Mouse (Mus musculus): ENCODE measurements at regions not wholly inside any gene's neighbourhood (a gene's known extent, or its start where the extent isn't known, plus 50 kb on each side); places are given as distances from the start of the nearest gene placed in this dataset.

- no peak overlapping the region for H3K4me3 ChIP-seq (ENCODE audit: extremely low read depth, insufficient read depth, insufficient read length)
- no peaks in the 10 kb centered on the region for H3K27me3 ChIP-seq (ENCODE audit: control insufficient read depth, insufficient read depth, low read length)
- no peaks in the 10 kb centered on the region for H3K36me3 ChIP-seq (ENCODE audit: control insufficient read depth, insufficient read depth, low read length)
- H3K4me1 ChIP-seq (ENCODE audit: control insufficient read depth, insufficient read depth, insufficient read length) = no peaks in the 10 kb centered on the region
- TF ChIP-seq CTCF (IDR thresholded peaks at IDR 0.05; ENCODE audit: extremely low read depth, insufficient read depth, insufficient read length, insufficient replicate concordance) (no peak), POLR2A (IDR thresholded peaks at IDR 0.05; ENCODE audit: low read depth, low read length) (no peak)
- 63% methylated on average over 5 of the region's 5 CpGs for WGBS
- DNase-seq (ENCODE audit: low read depth in 1 of 2, low spot score in 2 of 2) = no peak
- no peak overlapping the region for H3K27ac ChIP-seq (ENCODE audit: insufficient read depth, low read length)
Observed at GRCm38 (mm10) chr16:5639956-5640355, 245.2 kb upstream of the Rbfox1 start.

- WGBS = 75% methylated on average over 3 of the region's 3 CpGs
- no peaks in the 10 kb centered on the region for H3K27me3 ChIP-seq (ENCODE audit: control insufficient read depth, insufficient read depth, low read length)
Observed at GRCm38 (mm10) chr16:5629996-5630395, 255.2 kb upstream of the Rbfox1 start.

GRCm38 (mm10) chr16:5627910-5628309, 257.2 kb upstream of the Rbfox1 start:
- TF ChIP-seq POLR2A (IDR thresholded peaks at IDR 0.05; ENCODE audit: low read depth, low read length) = no peak
- TF ChIP-seq CTCF (IDR thresholded peaks at IDR 0.05; ENCODE audit: extremely low read depth, insufficient read depth, insufficient read length, insufficient replicate concordance) = no peak
- WGBS = 57% methylated on average over 4 of the region's 4 CpGs
- Histone ChIP-seq H3K27me3 (ENCODE audit: control insufficient read depth, insufficient read depth, low read length) (no peaks in the 10 kb centered on the region), H3K36me3 (ENCODE audit: control insufficient read depth, insufficient read depth, low read length) (no peaks in the 10 kb centered on the region), H3K4me3 (ENCODE audit: extremely low read depth, insufficient read depth, insufficient read length) (no peak overlapping the region), H3K4me1 (ENCODE audit: control insufficient read depth, insufficient read depth, insufficient read length) (no peaks in the 10 kb centered on the region), H3K27ac (ENCODE audit: insufficient read depth, low read length) (no peak overlapping the region)
- no peak for DNase-seq (ENCODE audit: low read depth in 1 of 2, low spot score in 2 of 2)

More at GRCm38 (mm10) chr16:5629996-5630395, 255.2 kb upstream of the Rbfox1 start:
- Histone ChIP-seq H3K27ac (ENCODE audit: insufficient read depth, low read length) (no peak overlapping the region), H3K36me3 (ENCODE audit: control insufficient read depth, insufficient read depth, low read length) (no peaks in the 10 kb centered on the region), H3K4me1 (ENCODE audit: control insufficient read depth, insufficient read depth, insufficient read length) (no peaks in the 10 kb centered on the region), H3K4me3 (ENCODE audit: extremely low read depth, insufficient read depth, insufficient read length) (no peak overlapping the region)
- no peak for TF ChIP-seq CTCF (IDR thresholded peaks at IDR 0.05; ENCODE audit: extremely low read depth, insufficient read depth, insufficient read length, insufficient replicate concordance)
- no peak for TF ChIP-seq POLR2A (IDR thresholded peaks at IDR 0.05; ENCODE audit: low read depth, low read length)
- DNase-seq (ENCODE audit: low read depth in 1 of 2, low spot score in 2 of 2) = no peak

DNA sequence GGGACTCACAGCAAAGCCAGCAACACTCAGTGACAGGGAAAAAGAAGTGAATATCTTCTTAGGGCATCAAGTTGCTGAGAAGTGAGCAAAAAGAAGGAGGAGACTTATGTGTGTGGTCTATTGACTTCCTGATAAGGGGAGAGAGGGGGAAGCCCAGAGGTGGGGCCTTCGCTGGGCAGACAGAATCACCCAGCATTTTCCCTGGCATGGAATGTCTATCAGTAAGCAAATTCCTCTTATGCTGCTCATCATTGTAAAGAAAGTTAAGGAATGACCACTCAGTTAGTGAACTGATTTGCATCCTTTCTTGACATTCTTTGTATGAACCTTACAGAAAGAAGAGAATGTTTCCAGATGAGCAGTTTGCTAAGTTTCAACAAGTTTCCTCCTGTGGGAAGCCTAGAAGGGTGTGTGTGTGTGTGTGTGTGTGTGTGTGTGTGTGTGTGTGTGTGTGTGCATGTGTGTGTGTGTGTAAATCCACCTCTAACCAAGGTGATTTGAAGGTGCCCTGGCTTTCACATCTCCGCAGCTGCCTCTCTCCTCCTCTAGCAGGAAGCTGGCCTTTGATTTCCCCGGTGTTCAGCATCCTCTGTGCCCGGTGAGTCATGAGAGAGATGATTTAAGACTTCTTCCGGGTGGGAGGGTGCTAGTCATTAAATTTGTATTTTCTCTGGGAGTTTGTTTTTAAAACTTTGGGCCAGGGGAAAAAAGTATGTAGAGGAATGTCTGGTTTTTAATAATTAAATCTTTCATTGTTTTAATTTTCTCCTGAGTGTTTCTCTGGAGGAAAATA, 257.8 kb upstream of the Rbfox1 start:
- no peak for DNase-seq (ENCODE audit: low read depth in 1 of 2, low spot score in 2 of 2)
- H3K36me3 ChIP-seq (ENCODE audit: control insufficient read depth, insufficient read depth, low read length) = no peaks in the 10 kb centered on the region
- no peak overlapping the region for H3K27ac ChIP-seq (ENCODE audit: insufficient read depth, low read length)
- no peaks in the 10 kb centered on the region for H3K4me1 ChIP-seq (ENCODE audit: control insufficient read depth, insufficient read depth, insufficient read length)
- TF ChIP-seq POLR2A (IDR thresholded peaks at IDR 0.05; ENCODE audit: low read depth, low read length) (no peak), CTCF (IDR thresholded peaks at IDR 0.05; ENCODE audit: extremely low read depth, insufficient read depth, insufficient read length, insufficient replicate concordance) (no peak)
- no peaks in the 10 kb centered on the region for H3K27me3 ChIP-seq (ENCODE audit: control insufficient read depth, insufficient read depth, low read length)
- no peak overlapping the region for H3K4me3 ChIP-seq (ENCODE audit: extremely low read depth, insufficient read depth, insufficient read length)
- 14% methylated on average over 5 of the region's 5 CpGs for WGBS

- 67% methylated on average over 3 of the region's 3 CpGs for WGBS
- TF ChIP-seq POLR2A (IDR thresholded peaks at IDR 0.05; ENCODE audit: low read depth, low read length) = no peak
- TF ChIP-seq CTCF (IDR thresholded peaks at IDR 0.05; ENCODE audit: extremely low read depth, insufficient read depth, insufficient read length, insufficient replicate concordance) = no peak
- no peaks in the 10 kb centered on the region for H3K36me3 ChIP-seq (ENCODE audit: control insufficient read depth, insufficient read depth, low read length)
Observed at GRCm38 (mm10) chr16:5625159-5625558, 260.0 kb upstream of the Rbfox1 start.

DNA sequence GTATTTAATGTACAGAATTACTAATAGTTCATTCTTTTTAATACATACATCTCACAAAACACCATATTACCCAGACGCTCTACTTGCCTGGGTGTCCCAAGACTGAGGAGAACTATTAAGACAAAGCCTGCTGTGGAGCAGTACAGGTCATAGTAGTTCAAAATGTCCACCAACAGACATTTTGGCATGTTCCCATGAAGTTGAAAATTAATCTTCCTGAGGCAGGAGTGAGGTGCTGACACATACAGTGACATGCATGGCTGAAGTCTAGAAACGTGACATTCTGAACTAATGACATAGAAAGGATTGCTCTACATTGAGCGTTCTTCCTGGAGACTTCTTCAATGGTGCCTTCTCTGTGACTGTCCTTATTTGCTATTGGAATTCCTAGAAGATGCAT, 264.6 kb upstream of the Rbfox1 start:
- TF ChIP-seq CTCF (IDR thresholded peaks at IDR 0.05; ENCODE audit: extremely low read depth, insufficient read depth, insufficient read length, insufficient replicate concordance) = no peak
- no peaks in the 10 kb centered on the region for H3K4me1 ChIP-seq (ENCODE audit: control insufficient read depth, insufficient read depth, insufficient read length)
- H3K4me3 ChIP-seq (ENCODE audit: extremely low read depth, insufficient read depth, insufficient read length) = no peak overlapping the region
- no peaks in the 10 kb centered on the region for H3K27me3 ChIP-seq (ENCODE audit: control insufficient read depth, insufficient read depth, low read length)
- DNase-seq (ENCODE audit: low read depth in 1 of 2, low spot score in 2 of 2) = no peak
- H3K36me3 ChIP-seq (ENCODE audit: control insufficient read depth, insufficient read depth, low read length) = no peaks in the 10 kb centered on the region
- H3K27ac ChIP-seq (ENCODE audit: insufficient read depth, low read length) = no peak overlapping the region
- WGBS = 93% methylated on average over 3 of the region's 3 CpGs

More at GRCm38 (mm10) chr16:5625159-5625558, 260.0 kb upstream of the Rbfox1 start:
- no peak overlapping the region for H3K27ac ChIP-seq (ENCODE audit: insufficient read depth, low read length)
- H3K4me1 ChIP-seq (ENCODE audit: control insufficient read depth, insufficient read depth, insufficient read length) = no peaks in the 10 kb centered on the region
- no peak for DNase-seq (ENCODE audit: low read depth in 1 of 2, low spot score in 2 of 2)
- H3K27me3 ChIP-seq (ENCODE audit: control insufficient read depth, insufficient read depth, low read length) = no peaks in the 10 kb centered on the region
- no peak overlapping the region for H3K4me3 ChIP-seq (ENCODE audit: extremely low read depth, insufficient read depth, insufficient read length)

GRCm38 (mm10) chr16:5616356-5616755, 268.8 kb upstream of the Rbfox1 start:
- no peak for TF ChIP-seq POLR2A (IDR thresholded peaks at IDR 0.05; ENCODE audit: low read depth, low read length)
- TF ChIP-seq CTCF (IDR thresholded peaks at IDR 0.05; ENCODE audit: extremely low read depth, insufficient read depth, insufficient read length, insufficient replicate concordance) = no peak
- Histone ChIP-seq H3K36me3 (ENCODE audit: control insufficient read depth, insufficient read depth, low read length) (no peaks in the 10 kb centered on the region), H3K4me1 (ENCODE audit: control insufficient read depth, insufficient read depth, insufficient read length) (no peaks in the 10 kb centered on the region), H3K27ac (ENCODE audit: insufficient read depth, low read length) (no peak overlapping the region), H3K4me3 (ENCODE audit: extremely low read depth, insufficient read depth, insufficient read length) (no peak overlapping the region), H3K27me3 (ENCODE audit: control insufficient read depth, insufficient read depth, low read length) (no peaks in the 10 kb centered on the region)
- no peak for DNase-seq (ENCODE audit: low read depth in 1 of 2, low spot score in 2 of 2)
- 83% methylated on average over 5 of the region's 5 CpGs for WGBS

Measured in spleen, adult 2 months (tissue).